Mouse (Mus musculus) monocyte, adult 2 months (primary cell): ENCODE measurements around the gene Maml3.

Experiments
- DNase-seq, 2 experiments: peaks; one replicate each; pipeline ENCODE4 v3.0.0; 2022; ENCODE audit warnings: low spot score in 2 of 2, low read depth in 1 of 2

The Maml3 gene

GRCm38 (mm10) chr3:52104636-52105151, at the start of gene Maml3:
Maml3 (minus strand) TSS chr3:52105076.
- DNase-seq = peak; percentile 53 to 77

GRCm38 (mm10) chr3:52151155-52151554, 46.3 kb upstream of the Maml3 start:
- DNase-seq = no peak

- DNase-seq = no peak
These were observed 43.4 kb upstream of the Maml3 start for GRCm38 (mm10) chr3:52148301-52148700.

- DNase-seq = no peak
These were observed 40.0 kb upstream of the Maml3 start for GRCm38 (mm10) chr3:52144776-52145460.

- DNase-seq = no peak
These were observed 38.1 kb upstream of the Maml3 start for GRCm38 (mm10) chr3:52143017-52143416.

GRCm38 (mm10) chr3:52140162-52140561, 35.3 kb upstream of the Maml3 start:
- DNase-seq = no peak

GRCm38 (mm10) chr3:52125421-52125820, 20.5 kb upstream of the Maml3 start:
- no peak for DNase-seq

GRCm38 (mm10) chr3:52120858-52121257, 16.0 kb upstream of the Maml3 start:
- DNase-seq = no peak

- DNase-seq = no peak
These were observed 14.3 kb upstream of the Maml3 start for GRCm38 (mm10) chr3:52119216-52119615.

- DNase-seq = no peak
These were observed 10.5 kb upstream of the Maml3 start for GRCm38 (mm10) chr3:52115421-52115820.

GRCm38 (mm10) chr3:52108027-52108426, 3.2 kb upstream of the Maml3 start:
- DNase-seq = no peak

- peak in 1 of 2 experiments; percentile 30 for DNase-seq
These were observed 280 bp upstream of the Maml3 start for GRCm38 (mm10) chr3:52105156-52105555.

GRCm38 (mm10) chr3:52104208-52104607, 668 bp downstream of the Maml3 start:
- DNase-seq = no peak

GRCm38 (mm10) chr3:52103531-52104181, 1.2 kb downstream of the Maml3 start:
- DNase-seq = peak in 1 of 2 experiments; percentile 27

GRCm38 (mm10) chr3:52102601-52103530, 2.0 kb downstream of the Maml3 start:
- peak; percentile 22 to 61 for DNase-seq

GRCm38 (mm10) chr3:52101977-52102600, 2.8 kb downstream of the Maml3 start:
- peak; percentile 75 to 82 for DNase-seq

GRCm38 (mm10) chr3:52101401-52101976, 3.4 kb downstream of the Maml3 start:
- no peak for DNase-seq

GRCm38 (mm10) chr3:52100926-52101325, 4.0 kb downstream of the Maml3 start:
- DNase-seq = no peak

GRCm38 (mm10) chr3:52100306-52100705, 4.6 kb downstream of the Maml3 start:
- no peak for DNase-seq

GRCm38 (mm10) chr3:52099286-52099685, 5.6 kb downstream of the Maml3 start:
- no peak for DNase-seq
